Mouse (Mus musculus) 416B (cell line): Measurements from ENCODE around the gene Gm973.
"Not testable (repeated sequence)": the region's sequence is repeated elsewhere in the genome, so short reads cannot be mapped to it uniquely, and the experiment has no call there.

ENCODE experiments used
- DNase-seq: peaks from one replicate; pipeline ENCODE4 v3.0.0; 2011; ENCODE audit warnings: low read depth

Gm973 gene

DNA sequence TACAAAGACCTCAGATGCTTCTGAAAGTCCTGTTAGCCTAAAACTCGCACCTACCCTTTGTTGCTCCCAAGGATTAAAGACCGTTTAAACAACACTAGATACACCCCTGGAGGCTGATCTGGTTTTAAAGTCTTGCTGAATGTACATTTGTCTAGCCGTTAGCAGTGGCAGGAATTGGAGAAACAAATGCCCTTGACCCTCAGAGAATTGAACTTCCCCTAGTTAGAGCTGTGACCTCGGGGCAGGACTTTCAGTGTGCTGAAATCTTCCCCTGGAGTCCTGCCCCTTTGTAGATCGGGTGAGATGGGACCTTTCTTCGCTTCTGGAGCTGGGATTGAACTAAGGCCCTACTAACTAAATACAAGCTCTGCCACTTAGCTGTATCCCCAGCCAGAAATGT lies 113.1 kb downstream of the Gm973 start:
- no peak for DNase-seq

DNA sequence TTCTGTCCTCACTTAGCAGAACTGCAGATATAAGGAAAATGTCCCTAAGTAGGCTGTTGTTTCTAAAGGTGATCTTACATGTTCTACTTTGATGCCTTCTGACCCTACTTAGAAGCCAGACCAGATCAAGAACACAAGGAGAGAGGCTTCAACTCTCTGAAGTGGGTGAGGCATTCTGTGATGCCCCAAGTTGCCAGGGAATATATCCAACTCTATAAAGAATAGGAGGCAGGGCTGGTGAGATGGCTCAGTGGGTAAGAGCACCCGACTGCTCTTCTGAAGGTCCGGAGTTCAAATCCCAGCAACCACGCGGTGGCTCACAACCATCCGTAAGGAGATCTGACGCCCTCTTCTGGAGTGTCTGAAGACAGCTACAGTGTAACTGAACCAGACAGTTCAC lies 114.3 kb downstream of the Gm973 start:
- DNase-seq: not testable (repeated sequence)

DNA sequence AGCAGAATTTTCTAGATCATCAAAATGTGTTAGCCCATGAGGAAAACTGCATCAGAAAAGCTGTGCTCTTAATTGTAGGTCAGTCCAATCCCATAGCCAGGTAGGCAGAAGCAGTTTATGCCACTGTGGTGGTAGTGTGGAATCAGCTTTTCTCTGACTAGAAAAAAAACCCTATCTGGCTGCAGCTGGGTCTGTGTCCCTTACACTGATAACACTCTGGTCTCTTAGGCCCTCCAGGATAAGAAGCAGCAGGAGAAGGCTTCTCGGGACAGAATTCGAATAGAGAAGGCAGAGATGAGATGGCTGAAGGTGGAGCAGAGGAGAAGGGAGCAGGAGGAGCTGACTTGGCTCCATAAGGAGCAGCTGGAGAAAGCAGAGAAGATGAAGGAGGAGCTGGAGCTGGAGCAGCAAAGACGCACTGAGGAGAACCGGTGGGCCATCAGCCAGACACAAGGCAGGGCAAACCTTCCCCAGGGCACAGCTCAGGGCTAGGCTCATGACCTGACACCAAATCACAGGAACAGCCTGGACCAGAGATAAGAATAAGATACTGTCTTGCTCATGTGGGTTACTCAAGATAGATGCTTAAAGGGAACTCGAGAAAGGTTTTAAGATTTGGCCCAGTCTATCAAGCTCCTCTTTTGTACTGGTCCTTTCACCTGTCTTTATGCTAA lies 116.1 kb downstream of the Gm973 start:
- DNase-seq: no peak

DNA sequence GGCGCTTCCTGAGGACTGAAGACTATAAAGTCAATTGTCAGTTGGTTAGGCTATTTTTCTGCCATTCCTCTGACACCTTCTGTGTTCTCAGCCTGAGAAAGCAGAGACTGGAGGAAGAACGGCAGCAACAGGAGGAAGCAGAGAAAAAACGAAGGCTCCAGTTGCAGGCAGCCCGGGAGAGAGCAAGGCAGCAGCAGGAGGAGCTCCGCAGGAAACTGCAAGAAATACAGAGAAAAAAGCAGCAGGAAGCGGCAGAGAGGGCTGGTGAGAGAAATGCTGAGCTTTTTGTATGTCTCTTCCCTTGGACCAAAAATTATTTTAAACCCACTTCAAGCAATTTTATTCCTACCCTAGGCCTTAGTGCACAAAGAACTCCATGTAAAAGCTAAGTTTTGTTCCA lies 117.0 kb downstream of the Gm973 start:
- no peak for DNase-seq

DNA sequence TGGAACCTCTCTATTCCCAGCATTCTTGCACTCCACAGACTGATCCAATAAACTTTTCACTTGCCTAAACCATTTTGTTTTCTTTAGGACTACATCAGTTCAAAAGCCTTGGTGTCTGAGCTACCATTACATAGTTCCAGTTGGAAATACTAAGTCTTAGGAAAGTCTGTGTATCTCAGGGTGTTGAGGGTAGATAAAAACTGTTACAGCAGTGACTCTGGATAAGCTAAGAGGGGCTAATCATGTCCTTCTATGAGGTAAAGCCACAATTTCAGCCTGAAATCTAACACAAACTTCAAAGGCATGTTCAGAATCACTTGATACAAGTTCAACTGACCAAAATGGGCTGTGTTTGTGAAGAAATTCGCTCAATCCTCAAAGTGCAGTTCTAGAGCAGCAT lies 120.3 kb downstream of the Gm973 start:
- no peak for DNase-seq

DNA sequence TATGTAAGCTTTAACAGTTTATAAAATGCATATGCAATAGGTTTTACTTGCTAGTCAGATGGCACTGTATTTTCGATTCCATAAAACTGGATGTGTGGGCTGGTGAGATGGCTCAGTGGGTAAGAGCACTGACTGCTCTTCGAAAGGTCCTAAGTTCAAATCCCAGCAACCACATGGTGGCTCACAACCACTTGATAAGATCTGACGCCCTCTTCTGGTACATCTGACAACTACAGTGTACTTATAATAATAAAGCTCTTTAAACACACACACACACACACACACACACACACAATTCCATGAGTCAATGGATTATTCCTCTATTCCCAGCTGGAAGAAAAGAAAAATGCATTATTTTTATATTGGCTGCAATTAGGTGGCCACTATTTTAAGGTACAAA lies 122.3 kb downstream of the Gm973 start:
- no peak for DNase-seq

DNA sequence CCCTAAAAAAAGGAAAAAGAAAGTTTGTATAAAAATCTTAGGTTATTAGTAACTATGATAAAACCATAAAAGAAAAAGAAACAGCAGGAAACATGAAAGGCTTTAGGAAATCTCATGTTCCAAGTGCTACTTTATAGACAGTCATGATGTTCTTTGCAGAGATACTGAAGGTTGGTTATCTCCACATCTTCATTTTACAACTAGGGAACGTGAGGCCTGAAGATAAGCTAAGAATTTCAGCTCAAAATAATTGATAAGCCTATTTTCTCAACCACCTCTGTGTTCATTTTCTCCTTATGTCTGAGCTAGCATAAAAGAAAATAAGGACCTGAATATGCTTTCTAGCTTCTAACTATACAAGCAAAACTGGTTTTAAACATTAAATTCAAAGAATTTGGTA lies 126.4 kb downstream of the Gm973 start:
- DNase-seq: no peak

DNA sequence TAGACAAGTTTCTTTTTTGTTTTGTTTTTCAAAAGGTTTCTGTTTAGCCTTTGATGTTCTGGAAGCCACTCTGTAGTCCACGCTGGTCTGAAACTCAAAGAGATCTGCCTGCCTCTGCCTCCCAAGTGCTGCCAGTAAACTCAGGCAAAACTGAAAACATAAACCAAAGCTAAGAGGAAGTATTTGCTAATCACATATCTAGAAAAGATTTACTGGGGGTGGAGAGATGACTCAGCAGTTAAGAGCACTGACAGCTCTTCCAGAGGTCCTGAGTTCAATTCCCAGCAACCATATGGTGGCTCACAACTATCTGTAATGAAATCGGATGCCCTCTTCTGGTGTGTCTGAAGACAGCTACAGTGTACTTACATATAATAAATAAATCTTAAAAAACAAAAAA lies 130.4 kb downstream of the Gm973 start:
- DNase-seq: peak; percentile 48

DNA sequence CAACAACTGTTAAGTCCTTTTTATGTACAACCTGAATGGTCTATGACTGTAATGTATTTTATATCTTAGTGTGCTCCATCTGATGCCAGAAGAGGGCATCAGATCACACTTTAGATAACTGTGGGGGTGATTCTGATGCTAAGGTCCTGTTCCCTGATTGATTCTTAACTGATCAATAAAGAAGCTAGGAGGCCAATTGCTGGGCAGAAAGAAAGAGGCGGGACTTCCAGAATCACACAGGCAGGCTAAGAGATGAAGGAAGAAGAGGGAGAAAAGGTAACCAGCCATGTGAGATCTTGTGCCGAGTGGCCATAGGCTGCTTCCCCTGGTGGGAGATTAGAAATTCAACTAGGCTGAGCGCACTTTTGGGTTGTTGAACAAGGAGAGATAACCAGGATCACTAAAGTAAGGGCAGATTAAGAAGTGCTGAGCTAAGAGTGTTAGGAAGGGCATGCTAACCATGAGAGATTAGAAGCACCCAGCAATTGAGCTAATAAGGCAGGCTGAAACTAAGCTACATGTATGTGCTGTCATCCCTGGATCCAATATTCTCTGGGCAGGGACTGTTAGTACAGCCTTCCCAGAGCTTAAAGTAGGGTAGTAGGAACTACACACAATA lies 135.2 kb downstream of the Gm973 start:
- no peak for DNase-seq

DNA sequence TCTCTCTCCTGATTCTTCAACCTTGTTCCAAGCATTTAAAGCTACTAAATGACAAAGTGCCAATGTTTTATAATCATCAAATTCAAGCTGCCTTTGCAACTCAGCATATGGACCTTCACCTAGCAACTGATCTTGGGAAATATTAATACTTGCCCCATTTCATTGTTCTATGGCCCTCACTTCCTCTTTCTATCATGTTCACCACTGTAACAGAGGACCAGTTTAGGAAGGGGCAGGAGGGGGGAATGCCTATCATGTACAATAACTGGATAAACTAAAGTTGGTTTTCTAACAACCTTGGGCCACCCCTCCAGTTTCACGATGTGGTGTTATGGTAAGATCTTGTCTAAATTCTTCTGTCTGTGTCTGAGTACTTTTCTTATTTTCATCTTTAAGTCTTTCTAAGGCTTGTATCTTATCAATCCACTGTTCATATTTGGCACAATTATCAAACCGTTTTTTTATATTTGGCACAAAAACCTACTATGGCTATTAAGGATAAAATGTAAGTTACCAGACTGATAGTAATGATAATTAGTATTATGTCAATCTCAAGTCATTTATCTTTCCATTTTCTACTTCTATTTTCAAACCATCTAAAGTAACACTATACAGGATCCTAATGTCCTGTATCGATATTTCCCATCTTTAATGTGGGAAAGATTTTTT lies 137.3 kb downstream of the Gm973 start:
- DNase-seq: no peak

DNA sequence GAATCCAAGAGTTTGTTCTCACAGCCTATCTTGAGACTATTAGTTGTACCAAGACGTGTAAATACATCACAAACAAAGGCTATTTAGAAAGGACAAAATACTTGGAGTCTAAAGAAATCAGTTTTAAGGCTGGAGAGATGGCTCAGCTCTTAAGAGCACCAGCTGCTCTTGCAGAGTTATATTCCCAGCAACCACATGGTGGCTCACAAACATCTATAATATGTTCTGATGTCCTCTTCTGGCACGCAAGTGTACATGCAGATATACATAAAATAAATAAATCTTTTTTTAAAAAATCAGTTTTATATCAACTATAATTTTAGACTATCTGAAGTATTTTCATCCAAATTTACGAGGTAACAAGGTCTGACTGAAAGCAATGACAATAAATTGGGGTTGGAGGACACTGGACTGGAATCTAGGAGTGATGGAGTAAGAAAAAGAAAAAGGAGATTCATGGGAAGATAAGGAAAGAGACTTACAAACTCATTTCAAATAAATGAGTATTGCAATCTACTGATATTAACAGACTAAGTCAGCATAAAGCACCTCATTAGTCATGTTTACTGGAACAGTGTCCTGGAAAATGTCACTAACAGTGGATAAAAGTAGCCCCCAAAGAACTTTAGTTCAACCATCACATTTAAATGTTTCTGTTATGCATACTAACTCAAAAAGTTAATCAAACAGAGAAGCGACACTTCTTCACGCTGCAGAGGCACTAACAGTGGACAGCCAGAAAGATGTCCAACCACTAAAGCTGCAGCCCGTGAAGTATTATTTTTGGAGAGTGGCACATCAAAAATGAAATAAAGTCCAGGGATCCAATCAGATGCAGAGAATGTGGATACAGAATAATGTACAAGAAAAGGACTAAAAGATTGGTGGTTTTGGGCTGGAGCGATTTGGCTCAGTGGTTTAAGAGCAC lies 140.4 kb downstream of the Gm973 start:
- DNase-seq: peak; percentile 63

DNA sequence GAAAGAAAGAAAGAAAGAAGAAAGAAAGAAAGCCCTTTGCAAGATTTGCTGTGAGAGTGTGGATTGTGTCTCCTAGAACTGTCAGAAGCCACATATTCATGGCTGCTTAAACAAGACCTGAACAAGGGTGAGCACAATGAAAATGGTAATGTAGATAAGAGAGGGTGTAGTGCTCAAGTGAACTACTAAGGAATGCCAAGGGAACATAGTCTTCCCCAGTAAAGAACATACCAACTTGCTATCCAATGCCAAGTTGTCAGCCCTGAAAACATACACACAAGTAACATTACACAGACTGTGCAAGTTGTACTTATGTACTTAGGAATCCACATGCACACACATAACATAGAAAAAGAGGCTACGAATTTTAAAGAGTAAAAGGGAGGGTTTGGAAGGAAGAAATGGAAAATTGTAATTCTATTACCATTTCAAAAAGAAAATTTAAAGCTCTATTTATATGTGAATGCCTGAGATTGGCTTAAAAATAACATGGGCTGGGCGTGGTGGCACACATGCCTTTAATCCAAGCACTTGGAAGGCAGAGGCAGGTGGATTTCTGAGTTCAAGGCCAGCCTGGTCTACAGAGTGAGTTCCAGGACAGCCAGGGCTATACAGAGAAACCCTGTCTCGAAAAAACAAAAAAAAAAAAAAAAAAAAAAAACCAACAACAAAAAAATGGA lies 147.5 kb downstream of the Gm973 start:
- DNase-seq: no peak

DNA sequence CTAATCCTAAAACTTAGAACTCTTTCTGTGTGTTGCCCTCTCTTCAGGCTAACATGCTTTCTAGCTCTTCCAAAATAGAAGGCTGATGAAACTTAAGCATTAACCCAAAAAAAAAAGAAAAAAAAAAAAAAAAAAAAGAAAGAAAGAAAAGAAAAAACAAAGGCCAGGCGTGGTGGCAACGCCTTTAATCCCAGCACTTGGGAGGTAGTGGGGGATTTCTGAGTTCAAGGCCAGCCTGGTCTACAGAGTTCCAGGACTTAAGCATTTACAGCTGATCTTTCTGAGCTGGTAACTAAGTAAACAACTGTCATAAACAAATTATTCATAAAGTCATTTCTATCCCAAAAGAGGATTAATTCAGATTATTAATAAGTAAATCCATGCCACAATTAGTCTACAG lies 152.8 kb downstream of the Gm973 start:
- DNase-seq: no peak

DNA sequence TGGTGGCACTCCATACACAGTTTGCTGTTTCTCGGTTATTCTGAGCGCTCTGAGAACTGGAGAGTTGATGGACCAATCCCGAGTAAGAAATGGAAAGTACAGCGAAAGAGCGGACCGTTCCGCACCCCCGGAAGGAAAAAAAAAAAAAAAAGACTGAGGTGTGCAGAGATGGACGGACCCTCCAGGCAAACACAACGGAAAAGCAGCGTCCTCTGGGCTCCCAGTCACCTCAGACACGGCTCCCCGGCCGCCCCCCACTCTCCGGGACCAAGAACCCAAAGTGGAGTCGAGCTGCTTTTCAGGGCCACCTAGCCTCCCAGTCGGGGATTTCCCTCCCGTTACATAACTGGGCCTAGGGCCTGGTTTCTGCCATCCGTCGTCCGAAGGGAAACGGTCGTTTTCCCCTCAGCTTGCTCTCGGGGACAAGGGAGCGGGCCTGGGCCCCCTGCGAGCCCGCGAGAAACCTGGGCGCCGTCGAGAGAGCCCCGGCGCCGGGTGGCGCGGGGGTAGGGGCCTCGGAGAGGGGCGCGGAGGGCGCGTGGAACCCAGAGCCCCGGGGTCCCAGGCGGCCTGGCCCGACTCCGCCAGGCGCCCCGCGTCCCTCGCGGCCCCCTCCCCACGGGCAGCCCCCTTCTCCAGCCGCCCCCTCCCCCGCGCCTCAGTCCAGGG lies 154.0 kb downstream of the Gm973 start:
- peak; percentile 69 for DNase-seq

DNA sequence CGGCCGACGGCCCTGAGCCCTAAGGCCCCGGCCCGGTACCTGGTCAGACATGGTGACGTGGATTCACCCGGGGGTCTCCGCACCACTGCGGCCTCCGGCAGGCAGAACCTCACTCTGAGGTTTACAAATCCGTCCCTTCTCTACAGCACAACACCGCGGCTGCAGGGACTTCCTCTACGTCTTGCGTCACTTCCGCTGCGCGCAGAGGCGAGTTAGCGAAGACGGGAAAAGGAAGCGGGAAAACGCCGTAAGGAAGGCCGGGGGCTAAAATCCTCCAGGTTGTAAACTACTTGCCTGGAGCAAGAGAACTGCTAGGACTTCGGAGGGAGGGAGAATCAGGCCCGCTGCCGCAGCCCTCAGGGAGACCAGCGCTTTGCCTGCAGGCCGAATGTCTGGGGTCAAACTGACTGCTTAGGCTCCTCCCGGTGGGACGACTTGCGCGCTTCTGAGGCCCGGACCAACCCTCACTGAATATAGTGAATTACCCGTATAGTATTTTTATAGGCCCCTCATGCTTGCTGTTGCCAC lies 154.6 kb downstream of the Gm973 start, which contains the start of gene Sumo1:
Sumo1 (minus strand) TSS at position 194 of the 528 bp plus-strand sequence.
- DNase-seq: peak; percentile 93

DNA sequence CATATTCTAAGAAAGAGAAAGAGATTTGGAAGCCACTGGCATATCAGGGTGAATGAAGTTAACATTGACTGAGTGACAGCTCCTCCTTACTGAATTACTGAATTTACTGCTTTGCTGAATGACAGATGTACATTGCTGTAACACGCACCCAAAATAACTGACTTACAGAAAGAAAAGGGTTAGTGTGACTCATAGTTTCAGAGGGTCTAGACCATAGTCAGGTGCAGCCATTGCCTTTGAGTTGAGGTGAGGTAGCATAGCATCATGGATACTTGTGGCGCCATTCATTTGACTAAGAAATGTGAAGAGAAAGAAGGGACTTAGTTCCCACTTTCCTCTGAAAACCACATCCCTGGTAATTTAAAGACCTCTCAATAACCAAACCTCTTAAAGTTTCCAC lies 157.6 kb downstream of the Gm973 start:
- no peak for DNase-seq

DNA sequence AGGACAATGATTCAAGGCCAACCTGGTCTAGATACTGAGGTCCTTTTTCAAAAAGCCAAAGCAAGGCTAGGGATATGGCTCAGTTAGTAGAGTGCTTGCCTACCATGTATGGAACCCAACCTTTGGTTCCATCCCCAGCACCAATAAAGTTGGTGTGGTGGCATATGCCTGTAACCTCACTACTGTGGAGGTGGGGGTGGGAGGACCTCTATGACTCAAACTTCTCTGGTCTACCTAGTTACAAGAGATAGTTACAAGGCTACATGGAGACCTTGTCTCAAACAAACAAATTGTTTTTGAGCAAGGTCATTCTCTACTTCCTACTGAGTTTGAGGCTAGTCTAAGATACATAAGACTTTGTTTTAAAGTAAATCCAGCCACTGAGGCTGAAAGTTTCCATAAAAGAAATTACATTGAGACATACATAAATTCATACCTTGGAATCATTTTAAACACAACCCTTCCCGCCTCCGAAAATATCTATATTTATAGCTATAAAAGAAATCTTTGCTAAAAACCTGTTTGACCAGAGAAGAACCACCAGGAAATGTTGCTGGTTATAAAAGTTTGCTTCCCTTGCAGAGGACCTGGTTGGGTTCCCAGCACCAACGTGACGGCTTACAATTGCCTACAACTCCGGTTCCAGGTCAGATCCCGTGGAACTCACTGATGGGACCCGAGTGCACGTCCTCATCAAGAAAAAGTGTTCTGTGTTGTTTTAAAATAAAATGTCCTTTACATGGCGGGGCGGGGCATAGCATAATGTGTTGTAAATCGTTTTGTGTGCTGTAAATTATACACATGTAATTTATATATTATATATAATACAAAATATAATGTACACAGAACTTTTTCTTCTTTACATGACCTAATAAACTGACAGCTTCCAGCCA lies 168.1 kb downstream of the Gm973 start:
- DNase-seq: peak; percentile 29

DNA sequence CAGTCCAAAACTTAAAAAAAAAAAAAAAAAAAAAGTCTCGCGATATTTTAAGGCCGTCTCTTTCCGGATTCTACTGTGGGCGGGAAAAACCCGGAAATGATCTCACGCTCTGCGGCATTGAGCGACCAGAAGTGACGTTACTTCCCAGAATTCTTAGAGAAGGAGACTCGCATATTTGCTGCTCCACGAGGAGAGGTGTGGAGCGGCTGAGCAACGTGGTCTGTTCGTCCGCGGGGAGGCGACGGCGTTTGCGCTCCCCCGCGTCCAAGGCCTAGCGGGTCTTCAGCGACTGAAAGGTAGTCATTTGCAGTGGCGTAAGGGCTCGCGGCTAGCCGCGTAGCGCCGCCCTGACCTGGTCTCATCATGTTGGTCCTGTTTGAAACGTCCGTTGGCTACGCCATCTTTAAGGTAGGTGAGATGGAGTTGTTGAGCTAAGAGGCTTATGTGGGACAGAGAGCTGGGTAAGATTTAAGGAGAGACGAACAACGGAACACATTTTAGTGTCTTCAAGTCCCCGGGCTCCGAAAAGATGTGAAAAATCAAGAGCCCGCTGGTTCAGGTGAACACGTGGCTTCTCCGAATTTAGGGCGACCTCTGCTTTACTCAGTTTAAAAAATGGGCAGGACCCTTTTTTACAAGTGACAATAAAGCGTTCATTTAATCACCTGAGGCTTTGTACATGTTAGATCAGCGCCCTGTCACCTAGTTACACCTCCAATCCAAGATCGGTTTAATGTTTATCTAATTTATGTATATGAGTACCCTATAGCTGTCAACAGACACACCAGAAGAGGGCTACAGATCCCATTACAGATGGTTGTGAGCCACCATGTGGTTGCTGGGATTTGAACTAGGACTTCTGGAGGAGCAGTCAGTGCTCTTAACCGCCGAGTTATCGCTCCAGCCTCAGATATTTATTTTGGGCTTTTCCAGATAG lies 169.0 kb downstream of the Gm973 start, which contains the start of gene Nop58:
Nop58 (plus strand) TSS at position 153 of the 937 bp plus-strand sequence.
- DNase-seq: peak; percentile 99
